Mouse (Mus musculus) stomach, postnatal 0 days (tissue): ENCODE data around the gene Ston2.

ENCODE experiments used
- CTCF ChIP-seq: IDR thresholded peaks from 2 replicates; pipeline ENCODE4 v1.5.1; 2016; ENCODE audit warnings: antibody characterized with exemption, low read depth, mild to moderate bottlenecking, moderate library complexity
- EP300 ChIP-seq: optimal IDR thresholded peaks from 2 replicates; pipeline ENCODE3; 2016; ENCODE audit warnings: antibody characterized with exemption

DNA sequence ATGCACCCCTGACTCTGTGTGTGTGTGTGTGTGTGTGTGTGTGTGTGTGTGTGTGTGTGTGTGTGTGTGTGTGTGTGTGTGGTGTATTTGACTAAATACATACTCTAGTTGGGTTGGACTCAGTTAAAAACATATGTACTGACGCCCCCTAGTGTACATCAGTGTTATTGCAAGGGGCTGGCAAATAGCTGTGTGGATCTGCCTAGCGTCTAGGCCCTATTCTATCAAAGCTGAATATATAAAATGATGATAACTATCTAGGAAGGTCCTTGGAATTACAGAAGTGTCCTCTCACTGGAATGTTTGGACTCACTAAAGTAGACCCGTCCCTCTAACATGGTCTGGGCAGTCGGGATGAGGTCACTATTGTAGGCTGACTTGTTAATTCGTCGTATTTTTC lies 1.6 kb upstream of the Ston2 start:
- TF ChIP-seq CTCF = peak; percentile 86
- no peak for TF ChIP-seq EP300
